Mouse (Mus musculus) myocyte (in vitro differentiated cells): ENCODE measurements at regions not wholly inside any gene's neighbourhood (a gene's known extent, or its start where the extent isn't known, plus 50 kb on each side); places are given as distances from the start of the nearest gene placed in this dataset.

Source experiments
- H3K27me3 ChIP-seq: one replicate; pipeline ENCODE4 v1.6.1; 2011; ENCODE audit not compliant: control insufficient read depth, insufficient read depth, insufficient read length
- H3K36me3 ChIP-seq: one replicate; pipeline ENCODE4 v1.6.1; 2011; ENCODE audit not compliant: control insufficient read depth, insufficient read depth
- H3K4me2 ChIP-seq: one replicate; pipeline ENCODE4 v1.6.1; 2011; ENCODE audit warnings: low read depth, control low read depth
- H3K4me3 ChIP-seq: one replicate; pipeline ENCODE4 v1.5.1; 2011; ENCODE audit warnings: mild to moderate bottlenecking, control low read depth, moderate library complexity
- H3K79me2 ChIP-seq: one replicate; pipeline ENCODE4 v1.6.1; 2011; ENCODE audit not compliant: control insufficient read depth, insufficient read depth
- H3ac ChIP-seq: one replicate; pipeline ENCODE4 v1.6.1; 2011; ENCODE audit not compliant: control insufficient read depth, insufficient read length
- CEBPB ChIP-seq: IDR thresholded peaks from 2 replicates; pipeline ENCODE4 v1.6.1; 2011; ENCODE audit warnings: mild to moderate bottlenecking, moderate library complexity; ENCODE audit not compliant: poor library complexity, insufficient read depth, severe bottlenecking
- E2F4 ChIP-seq: IDR thresholded peaks from one replicate; pipeline ENCODE4 v1.6.1; 2011; ENCODE audit warnings: mild to moderate bottlenecking, control low read depth, moderate library complexity; ENCODE audit not compliant: insufficient read depth
- MAX ChIP-seq: IDR thresholded peaks from one replicate; pipeline ENCODE4 v1.6.1; 2011; ENCODE audit warnings: low read depth, mild to moderate bottlenecking, control low read depth
- MYOD1 ChIP-seq, 3 experiments: IDR thresholded peaks; one replicate each; pipeline ENCODE4 v1.6.1; 2011; ENCODE audit warnings: control low read depth in 2 of 3, low read depth in 2 of 3, mild to moderate bottlenecking in 2 of 3, moderate library complexity in 1 of 3; ENCODE audit not compliant: insufficient read length in 2 of 3, control insufficient read depth in 1 of 3
- MYOG ChIP-seq, 3 experiments: IDR thresholded peaks; one replicate each; pipeline ENCODE4 v1.6.1; 2011; ENCODE audit warnings: control low read depth in 2 of 3, low read depth in 2 of 3, mild to moderate bottlenecking in 2 of 3; ENCODE audit not compliant: insufficient read length in 2 of 3, control insufficient read depth in 1 of 3, insufficient read depth in 1 of 3
- POLR2A ChIP-seq: IDR thresholded peaks from one replicate; pipeline ENCODE4 v1.6.1; 2011; ENCODE audit warnings: low read depth, mild to moderate bottlenecking, control low read depth, moderate library complexity; ENCODE audit not compliant: insufficient read length
- POLR2AphosphoS2 ChIP-seq: IDR thresholded peaks from one replicate; pipeline ENCODE4 v1.6.1; 2011; ENCODE audit warnings: low read depth, control low read depth; ENCODE audit not compliant: insufficient read length
- REST ChIP-seq: IDR thresholded peaks from one replicate; pipeline ENCODE4 v1.6.1; 2011; ENCODE audit warnings: mild to moderate bottlenecking, control low read depth, moderate library complexity; ENCODE audit not compliant: insufficient read depth, insufficient read length
- SRF ChIP-seq: IDR thresholded peaks from one replicate; pipeline ENCODE4 v1.6.1; 2011; ENCODE audit warnings: low read depth; ENCODE audit not compliant: control insufficient read depth, insufficient read length
- TCF12 ChIP-seq: IDR thresholded peaks from one replicate; pipeline ENCODE4 v1.6.1; 2011; ENCODE audit warnings: mild to moderate bottlenecking, control low read depth; ENCODE audit not compliant: poor library complexity, insufficient read depth, severe bottlenecking
- TCF3 ChIP-seq: IDR thresholded peaks from one replicate; pipeline ENCODE4 v1.6.1; 2011; ENCODE audit warnings: low read depth, control low read depth; ENCODE audit not compliant: insufficient read length
- USF1 ChIP-seq: IDR thresholded peaks from one replicate; pipeline ENCODE4 v1.6.1; 2011; ENCODE audit warnings: low read depth, mild to moderate bottlenecking, control low read depth, moderate library complexity

GRCm38 (mm10) chr3:103517376-103518304 is 57.4 kb upstream of the Syt6 start:
- no peak overlapping the region for H3K4me3 ChIP-seq
- TF ChIP-seq MYOG (IDR thresholded peaks at IDR 0.05; ENCODE audit: control insufficient read depth in 1 of 3, insufficient read depth in 1 of 3, insufficient read length in 2 of 3, low read depth in 2 of 3) (no peak), USF1 (no peak), TCF3 (no peak), E2F4 (no peak), MYOD1 (IDR thresholded peaks at IDR 0.05; ENCODE audit: control insufficient read depth in 1 of 3, insufficient read length in 2 of 3, low read depth in 2 of 3) (no peak), SRF (no peak), TCF12 (no peak), POLR2A (no peak), MAX (no peak), CEBPB (no peak), POLR2AphosphoS2 (no peak), REST (no peak)
- H3K79me2 ChIP-seq, result no peaks in the 10 kb centered on the region
- no peaks in the 10 kb centered on the region for H3K36me3 ChIP-seq
- H3K4me2 ChIP-seq, result no peak overlapping the region
- H3K27me3 ChIP-seq, result peaks cover 8% of the 10 kb centered on the region
- no peak overlapping the region for H3ac ChIP-seq

- no peak overlapping the region for H3K4me3 ChIP-seq
- no peaks in the 10 kb centered on the region for H3K36me3 ChIP-seq
- no peak overlapping the region for H3ac ChIP-seq
- no peaks in the 10 kb centered on the region for H3K79me2 ChIP-seq
- no peak overlapping the region for H3K4me2 ChIP-seq
- TF ChIP-seq MYOD1 (IDR thresholded peaks at IDR 0.05; ENCODE audit: control insufficient read depth in 1 of 3, insufficient read length in 2 of 3, low read depth in 2 of 3) (no peak), POLR2AphosphoS2 (no peak), USF1 (no peak), TCF3 (no peak), SRF (no peak), MAX (no peak), MYOG (IDR thresholded peaks at IDR 0.05; ENCODE audit: control insufficient read depth in 1 of 3, insufficient read depth in 1 of 3, insufficient read length in 2 of 3, low read depth in 2 of 3) (no peak), CEBPB (no peak)
- H3K27me3 ChIP-seq, result peaks cover 8% of the 10 kb centered on the region
Measured at GRCm38 (mm10) chr3:103518624-103519023, 56.4 kb upstream of the Syt6 start.
